Mouse (Mus musculus): ENCODE results near the gene Carhsp1.

DNA sequence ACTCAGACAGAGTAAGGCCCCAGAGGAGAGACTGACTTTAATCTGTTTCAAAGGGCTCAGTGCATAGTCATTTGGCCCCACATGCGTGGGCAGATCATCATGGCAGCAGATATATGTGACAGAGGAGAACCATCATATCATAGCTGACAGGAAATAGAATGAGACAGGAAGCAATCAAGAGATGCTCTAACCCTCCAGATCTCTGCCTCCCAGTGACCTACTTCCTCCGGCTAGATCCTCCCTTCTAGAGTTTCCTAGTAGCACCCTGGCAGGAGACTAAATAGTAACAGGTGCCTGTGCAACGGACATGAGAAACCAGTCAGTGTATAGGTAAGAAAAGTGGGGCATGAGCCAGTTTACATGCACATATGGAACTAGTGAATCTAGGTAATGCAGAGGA lies 61.6 kb downstream of the Carhsp1 start:
- TF ChIP-seq CTCF (IDR thresholded peaks at IDR 0.05; ENCODE audit: low read depth, low read length) = no peak
- TF ChIP-seq POLR2A (IDR thresholded peaks at IDR 0.05; ENCODE audit: extremely low read depth, insufficient read depth, low read length) = no peak
